ENCODE assay signal across 8 mouse cellular contexts in genomic region chr7:16294837-16295236, GRCm38 (mm10). TPM values are rescaled to one million over a fixed set of nuclear protein-coding genes. Genes with fewer than 3 reads are reported as not detected.
DNase-seq lines count a peak whose midpoint lies in the region; ATAC-seq and TF ChIP-seq lines count a peak whose summit lies in the region.

No protein-coding gene starts in this region.

- in situ Hi-C loops in ES-E14 (cut with MboI; ENCODE audit: low sequenced_read_pairs in 2 of 2, unreplicated experiment in 2 of 2) = no loop called here

- H3K9ac ChIP-seq in ES-E14 (ENCODE audit: insufficient read depth, low read depth, low read length, poor library complexity, severe bottlenecking) = peak overlapping the region; percentile 72
- H3K9ac ChIP-seq in forebrain, embryonic 14.5 days (ENCODE audit: low read length) = peak overlapping the region; percentile 60
- peak overlapping the region; percentile 50 for H3K9ac ChIP-seq in neural tube, embryonic 15.5 days (replicated peaks)

- peak; percentile 71 for ATAC-seq in forebrain, embryonic 14.5 days
- peak; percentile 52 for ATAC-seq in neural tube, embryonic 15.5 days (ENCODE audit: low FRiP score)

- peak overlapping the region; percentile 91 for H3K27ac ChIP-seq in ES-E14 (ENCODE audit: insufficient read depth, low read depth, low read length, poor library complexity, severe bottlenecking)
- H3K27ac ChIP-seq in forebrain, embryonic 14.5 days (ENCODE audit: low read depth, low read length) = peak overlapping the region; percentile 78
- H3K27ac ChIP-seq in neural tube, embryonic 15.5 days (replicated peaks) = peak overlapping the region; percentile 87

- peak overlapping the region; percentile 76 for H3K4me2 ChIP-seq in forebrain, embryonic 14.5 days (ENCODE audit: low read length)
- H3K4me2 ChIP-seq in neural tube, embryonic 15.5 days = peak overlapping the region; percentile 97

- H3K9me3 ChIP-seq in ES-E14 (ENCODE audit: control insufficient read depth, insufficient read depth, low read depth, low read length) = no peaks in the 10 kb centered on the region
- H3K9me3 ChIP-seq in forebrain, embryonic 14.5 days (replicated peaks; ENCODE audit: control insufficient read depth, low read length) = no peaks in the 10 kb centered on the region
- no peaks in the 10 kb centered on the region for H3K9me3 ChIP-seq in neural tube, embryonic 15.5 days (replicated peaks)

- H3K4me1 ChIP-seq in ES-E14 (ENCODE audit: control insufficient read depth in 2 of 2, insufficient read depth in 2 of 2, low read length in 2 of 2, poor library complexity in 1 of 2) = peaks cover 0 to 17% of the 10 kb centered on the region in 2 experiments; a peak in 2 of 4 replicates
- peaks cover 4% of the 10 kb centered on the region; the same call in 1 of the 2 replicates for H3K4me1 ChIP-seq in forebrain, embryonic 14.5 days (ENCODE audit: control insufficient read depth, insufficient read depth, low read length)
- peaks cover 6% of the 10 kb centered on the region; the same call in 1 of the 2 replicates for H3K4me1 ChIP-seq in lung, adult 2 months (ENCODE audit: control insufficient read depth, insufficient read depth, low read length)
- peaks cover 43% of the 10 kb centered on the region for H3K4me1 ChIP-seq in neural tube, embryonic 15.5 days

- intact Hi-C loops in heart, postnatal 14 days (cut with DNase I) = loop anchor here (1.0 to 10.0 kb wide), 5 partner anchors 14 to 170 kb away; no protein-coding TSS in a partner anchor

- H3K36me3 ChIP-seq in ES-E14 (ENCODE audit: control insufficient read depth, insufficient read depth, low read length, poor library complexity, severe bottlenecking) = no peaks in the 10 kb centered on the region
- H3K36me3 ChIP-seq in forebrain, embryonic 14.5 days (ENCODE audit: control insufficient read depth, insufficient read depth, low read length) = no peaks in the 10 kb centered on the region
- no peaks in the 10 kb centered on the region for H3K36me3 ChIP-seq in neural tube, embryonic 15.5 days

- no peak for TF ChIP-seq POLR2A in lung, adult 2 months (IDR thresholded peaks at IDR 0.05; ENCODE audit: borderline replicate concordance, extremely low read depth, low read depth, low read length)

- WGBS in forebrain, embryonic 14.5 days = under 1% methylated on average over 23 of the region's 23 CpGs
- WGBS in lung, adult 2 months = under 1% methylated on average over 23 of the region's 23 CpGs
- 0% methylated on average over 23 of the region's 23 CpGs for WGBS in neural tube, embryonic 15.5 days

- H3K27me3 ChIP-seq in forebrain, embryonic 14.5 days (replicated peaks; ENCODE audit: control insufficient read depth, insufficient read depth, low read length) = no peaks in the 10 kb centered on the region
- H3K27me3 ChIP-seq in neural tube, embryonic 15.5 days (replicated peaks) = no peaks in the 10 kb centered on the region

- peak overlapping the region; percentile 48 to 73 for H3K4me3 ChIP-seq in ES-E14 (ENCODE audit: insufficient read depth in 1 of 2, low read depth in 1 of 2, low read length in 2 of 2, poor library complexity in 1 of 2, severe bottlenecking in 1 of 2)
- peak overlapping the region; percentile 45 for H3K4me3 ChIP-seq in forebrain, embryonic 14.5 days (ENCODE audit: low read depth, low read length)
- H3K4me3 ChIP-seq in lung, adult 2 months (replicated peaks; ENCODE audit: extremely low read depth, low read depth, low read length) = peak overlapping the region; percentile 74
- peak overlapping the region; percentile 52 for H3K4me3 ChIP-seq in neural tube, embryonic 15.5 days (replicated peaks)

- peak; percentile 88 for TF ChIP-seq CTCF in lung, adult 2 months (IDR thresholded peaks at IDR 0.05; ENCODE audit: insufficient read depth, low read length)

- DNase-seq in ES-E14 (ENCODE audit: low read depth, low spot score) = peak; percentile 86
- DNase-seq in cerebellum, adult 11 months = peak; percentile 94
- DNase-seq in forebrain, embryonic 14.5 days (ENCODE audit: low spot score) = peak; percentile 94
- peak; percentile 96 to 97 for DNase-seq in heart, postnatal 14 days
- DNase-seq in layer of hippocampus, adult 18-20 months (ENCODE audit: low spot score in 2 of 2) = peak; percentile 88 to 97
- peak; percentile 94 for DNase-seq in lung, adult 2 months
- peak; percentile 87 for DNase-seq in testis, postnatal 14 days (ENCODE audit: low spot score)

TF ChIP-seq in ES-E14, 5 proteins besides CTCF, POLR2A, EP300 and RAD21:
- TF ChIP-seq MAFK (IDR thresholded peaks at IDR 0.05; ENCODE audit: insufficient read depth, low read depth, low read length) (no peak), ZC3H11A (IDR thresholded peaks at IDR 0.05; ENCODE audit: borderline replicate concordance, low read depth, low read length) (peak; percentile 68), HCFC1 (IDR thresholded peaks at IDR 0.05; ENCODE audit: borderline replicate concordance, insufficient read depth, low read length) (peak; percentile 61; the same call in 1 of the 2 replicates)

RNA-seq across cellular contexts. Expression of gene Ccdc9, which starts 8.2 kb away (rescaled TPM):
- total RNA-seq in ES-E14 (2012; rRNA removed) = 53.9 and 70.3 TPM in 2 replicates
- polyA plus RNA-seq in forebrain, embryonic 14.5 days (2014; fragmentation: Nextera tagmentation; extraction: Ambion mirVana) = 12.6 and 15.2 TPM in 2 replicates
- 10 to 100 TPM; 32.1 to 39.4 TPM for total RNA-seq in heart, postnatal 14 days (2021)
- 10 to 100 TPM; 72.4 to 80.2 TPM for total RNA-seq in layer of hippocampus, adult 18-20 months (2021)
- 31.2 and 47.3 TPM in 2 replicates for polyA plus RNA-seq in lung, adult 2 months (2012; rRNA removed)
- polyA plus RNA-seq in neural tube, embryonic 15.5 days (2015; fragmentation: Nextera tagmentation; extraction: Ambion mirVana) = 23.3 and 24.5 TPM in 2 replicates

RNA-seq across cellular contexts. Expression of gene Bbc3, which starts 13.4 kb away (rescaled TPM):
- 21.9 and 34.9 TPM in 2 replicates for total RNA-seq in ES-E14 (2012; rRNA removed)
- 10.6 and 11.0 TPM in 2 replicates for polyA plus RNA-seq in forebrain, embryonic 14.5 days (2014; fragmentation: Nextera tagmentation; extraction: Ambion mirVana)
- 1 to 10 TPM; 7.9 to 8.7 TPM for total RNA-seq in heart, postnatal 14 days (2021)
- 10 to 100 TPM in 1 of 2 experiments, 1 to 10 TPM in 1; 8.2 to 12.4 TPM for total RNA-seq in layer of hippocampus, adult 18-20 months (2021)
- polyA plus RNA-seq in lung, adult 2 months (2012; rRNA removed) = 31.8 and 48.2 TPM in 2 replicates
- 25.4 and 27.5 TPM in 2 replicates for polyA plus RNA-seq in neural tube, embryonic 15.5 days (2015; fragmentation: Nextera tagmentation; extraction: Ambion mirVana)

RNA-seq across cellular contexts. Expression of gene Inafm1, which starts 21.4 kb away (rescaled TPM):
- total RNA-seq in ES-E14 (2012; rRNA removed) = 2.1 TPM in 2 replicates
- 20.4 and 21.0 TPM in 2 replicates for polyA plus RNA-seq in forebrain, embryonic 14.5 days (2014; fragmentation: Nextera tagmentation; extraction: Ambion mirVana)
- 10 to 100 TPM; 14.6 to 14.9 TPM for total RNA-seq in heart, postnatal 14 days (2021)
- 10 to 100 TPM; 31.9 to 34.8 TPM for total RNA-seq in layer of hippocampus, adult 18-20 months (2021)
- polyA plus RNA-seq in lung, adult 2 months (2012; rRNA removed) = 54.0 and 76.4 TPM in 2 replicates
- polyA plus RNA-seq in neural tube, embryonic 15.5 days (2015; fragmentation: Nextera tagmentation; extraction: Ambion mirVana) = 56.4 and 66.4 TPM in 2 replicates

RNA-seq across cellular contexts. Expression of gene C5ar1, which starts 35.5 kb away (rescaled TPM):
- not detected in 2 replicates for total RNA-seq in ES-E14 (2012; rRNA removed)
- polyA plus RNA-seq in forebrain, embryonic 14.5 days (2014; fragmentation: Nextera tagmentation; extraction: Ambion mirVana) = 0.89 and 1.3 TPM in 2 replicates
- total RNA-seq in heart, postnatal 14 days (2021) = 1 to 10 TPM; 5.2 to 5.8 TPM
- total RNA-seq in layer of hippocampus, adult 18-20 months (2021) = 1 to 10 TPM; 1.2 to 1.6 TPM
- 36.1 and 39.2 TPM in 2 replicates for polyA plus RNA-seq in lung, adult 2 months (2012; rRNA removed)
- 1.7 and 2.7 TPM in 2 replicates for polyA plus RNA-seq in neural tube, embryonic 15.5 days (2015; fragmentation: Nextera tagmentation; extraction: Ambion mirVana)

RNA-seq across cellular contexts. Expression of gene C5ar2, which starts 50.9 kb away (rescaled TPM):
- total RNA-seq in ES-E14 (2012; rRNA removed) = 0.05 and 0.13 TPM in 2 replicates
- not detected in 2 replicates for polyA plus RNA-seq in forebrain, embryonic 14.5 days (2014; fragmentation: Nextera tagmentation; extraction: Ambion mirVana)
- 1 to 10 TPM in 1 of 2 experiments, under 1 TPM in 1; 0.93 to 1.1 TPM for total RNA-seq in heart, postnatal 14 days (2021)
- under 1 TPM; 0.56 to 0.67 TPM for total RNA-seq in layer of hippocampus, adult 18-20 months (2021)
- polyA plus RNA-seq in lung, adult 2 months (2012; rRNA removed) = 2.3 and 3.2 TPM in 2 replicates
- 0.10 and 0.22 TPM in 2 replicates for polyA plus RNA-seq in neural tube, embryonic 15.5 days (2015; fragmentation: Nextera tagmentation; extraction: Ambion mirVana)

Comparison
In these comparisons a context has a peak if more than half of its experiments do, and no peak if none do; other contexts are left out.
1. Peak in every context shown above with its lines: DNase-seq, ATAC-seq, H3K4me3 ChIP-seq and H3K27ac ChIP-seq.